Mouse (Mus musculus) left cerebral cortex, postnatal 10 days (tissue): ENCODE results near the gene Gstp1. TPM values are rescaled to one million over a fixed set of nuclear protein-coding genes. Genes with fewer than 3 reads are reported as not detected.
"Not testable (repeated sequence)": the region's sequence is repeated elsewhere in the genome, so short reads cannot be mapped to it uniquely, and the experiment has no call there.

ENCODE experiments used
- DNase-seq, 2 experiments: peaks; one replicate each; pipeline ENCODE4 v3.0.0; 2021 to 2022; ENCODE audit warnings: low spot score in 2 of 2, mixed read lengths in 1 of 2; ENCODE audit errors: extremely low spot score in 1 of 2
- intact Hi-C: fragments of 180-260 bp; cut with DNase I; formaldehyde crosslinking; loops from one replicate; pipeline ENCODE4 v1.15.1; 2025
- total RNA-seq, 2 experiments: library from RNA; stranded (reverse); gene quantifications; 2 replicates each; pipeline ENCODE4 v1.2.3; 2021

Gstp1 gene
- total RNA-seq = 100 to 1,000 TPM; 226 to 232 TPM

GRCm38 (mm10) chr19:4037788-4038232, at the start of gene Gstp1:
TSS of gene Gstp1 (minus strand) at chr19:4037985.
- DNase-seq = peak; percentile 78 to 92
- intact Hi-C loops = no loop called here

- no peak for DNase-seq
- intact Hi-C loops = loop anchor here (5.0 kb wide), 1 partner anchor 35 kb away; no protein-coding TSS in a partner anchor
These were observed 49.3 kb upstream of the Gstp1 start for GRCm38 (mm10) chr19:4087090-4087489.

GRCm38 (mm10) chr19:4086156-4086555, 48.4 kb upstream of the Gstp1 start:
- intact Hi-C loops = loop anchor here (5.0 kb wide), 1 partner anchor 34 kb away; no protein-coding TSS in a partner anchor
- DNase-seq = no peak

GRCm38 (mm10) chr19:4084984-4085383, 47.2 kb upstream of the Gstp1 start:
- intact Hi-C loops = loop anchor here (5.0 kb wide), 1 partner anchor 33 kb away; no protein-coding TSS in a partner anchor
- DNase-seq = no peak

GRCm38 (mm10) chr19:4083826-4084225, 46.0 kb upstream of the Gstp1 start:
- intact Hi-C loops = no loop called here
- DNase-seq = no peak

GRCm38 (mm10) chr19:4083316-4083715, 45.5 kb upstream of the Gstp1 start:
- intact Hi-C loops = no loop called here
- DNase-seq = no peak

GRCm38 (mm10) chr19:4082219-4082965, 44.6 kb upstream of the Gstp1 start:
- intact Hi-C loops = no loop called here

GRCm38 (mm10) chr19:4081394-4081793, 43.6 kb upstream of the Gstp1 start, which contains the start of gene Cabp2:
TSS of gene Cabp2 (plus strand) at chr19:4081578.
- no peak for DNase-seq
- intact Hi-C loops = no loop called here

More at GRCm38 (mm10) chr19:4082219-4082965, 44.6 kb upstream of the Gstp1 start:
- no peak for DNase-seq

- no peak for DNase-seq
- intact Hi-C loops = no loop called here
These were observed 42.8 kb upstream of the Gstp1 start for GRCm38 (mm10) chr19:4080511-4081009.

GRCm38 (mm10) chr19:4079594-4079993, 41.8 kb upstream of the Gstp1 start:
- peak in 1 of 2 experiments; percentile 21 for DNase-seq
- intact Hi-C loops = no loop called here

- no peak for DNase-seq
- intact Hi-C loops = no loop called here
These were observed 37.7 kb upstream of the Gstp1 start for GRCm38 (mm10) chr19:4075531-4075930.

GRCm38 (mm10) chr19:4072706-4073424, 35.1 kb upstream of the Gstp1 start:
- no peak for DNase-seq
- intact Hi-C loops = no loop called here

- DNase-seq = no peak
- intact Hi-C loops = no loop called here
These were observed 33.6 kb upstream of the Gstp1 start for GRCm38 (mm10) chr19:4071406-4071805.

GRCm38 (mm10) chr19:4070756-4071155, 33.0 kb upstream of the Gstp1 start:
- intact Hi-C loops = no loop called here
- DNase-seq = no peak

GRCm38 (mm10) chr19:4070311-4070710, 32.5 kb upstream of the Gstp1 start:
- intact Hi-C loops = no loop called here
- no peak for DNase-seq

GRCm38 (mm10) chr19:4068717-4069410, 31.1 kb upstream of the Gstp1 start:
- DNase-seq = no peak
- intact Hi-C loops = no loop called here

GRCm38 (mm10) chr19:4068242-4068641, 30.5 kb upstream of the Gstp1 start:
- intact Hi-C loops, DNase-seq: not testable (repeated sequence)

- DNase-seq = no peak
- intact Hi-C loops = no loop called here
These were observed 29.1 kb upstream of the Gstp1 start for GRCm38 (mm10) chr19:4066877-4067276.

- DNase-seq = no peak
- intact Hi-C loops = no loop called here
These were observed 28.5 kb upstream of the Gstp1 start for GRCm38 (mm10) chr19:4066280-4066679.
